Mouse (Mus musculus) liver, embryonic 16.5 days (tissue): Measurements from ENCODE around the gene Dnlz. TPM values are rescaled to one million over a fixed set of nuclear protein-coding genes. Genes with fewer than 3 reads are reported as not detected.

ENCODE experiments used
- ATAC-seq: fragments of 200-750 bp; cut with Nextera tagmentation; 2 replicates; pipeline ENCODE4 v1.8.0; 2017; ENCODE audit warnings: low read depth, mild to moderate bottlenecking, moderate number of reproducible peaks, moderate library complexity
- H3K27ac ChIP-seq: fragments of 300-500 bp; sonication (generic); 2 replicates; pipeline ENCODE4 v1.5.1; 2014; ENCODE audit warnings: mild to moderate bottlenecking, low read length
- H3K27me3 ChIP-seq: fragments of 300-500 bp; sonication (generic); 2 replicates; pipeline ENCODE4 v1.6.1; 2014; ENCODE audit warnings: low read depth, low read length, mixed read lengths; ENCODE audit not compliant: control insufficient read depth, insufficient read depth
- H3K36me3 ChIP-seq: fragments of 300-500 bp; sonication (generic); 2 replicates; pipeline ENCODE4 v1.6.1; 2014; ENCODE audit warnings: mild to moderate bottlenecking; ENCODE audit not compliant: control insufficient read depth, insufficient read depth
- H3K4me1 ChIP-seq: fragments of 300-500 bp; sonication (generic); 2 replicates; pipeline ENCODE4 v1.6.1; 2014; ENCODE audit warnings: low read depth, low read length, mixed read lengths; ENCODE audit not compliant: control insufficient read depth
- H3K4me2 ChIP-seq: fragments of 300-500 bp; sonication (generic); 2 replicates; pipeline ENCODE4 v1.6.1; 2014; ENCODE audit warnings: low read depth, low read length, mixed read lengths
- H3K4me3 ChIP-seq: fragments of 300-500 bp; sonication (generic); 2 replicates; pipeline ENCODE4 v1.5.1; 2014; ENCODE audit warnings: low read depth, mild to moderate bottlenecking, low read length
- H3K9ac ChIP-seq: fragments of 300-500 bp; sonication (generic); 2 replicates; pipeline ENCODE4 v1.6.1; 2014; ENCODE audit warnings: low read depth, low read length
- H3K9me3 ChIP-seq: fragments of 300-500 bp; sonication (generic); replicated peaks from 2 replicates; pipeline ENCODE4 v1.6.1; 2016; ENCODE audit warnings: low read length; ENCODE audit not compliant: control insufficient read depth
- WGBS: fragments of 180-500 bp; shearing (Covaris S2); extraction: QIAGEN DNeasy Blood & Tissue Kit; methylation state at CpG from one replicate; pipeline ENCODE4 v1.1.7; 2014; ENCODE audit not compliant: insufficient replicate concordance; 5-methylcytosine and 5-hydroxymethylcytosine counted together
- polyA plus RNA-seq: library from polyadenylated mRNA; unstranded; fragments of >200 nt; fragmentation: Nextera tagmentation; extraction: Ambion mirVana; gene quantifications from 2 replicates; pipeline ENCODE4 v1.2.1, GENCODE M21; 2015

The Dnlz gene
- polyA plus RNA-seq, 1 experiment from 2014 or later, result 8.0 TPM

DNA sequence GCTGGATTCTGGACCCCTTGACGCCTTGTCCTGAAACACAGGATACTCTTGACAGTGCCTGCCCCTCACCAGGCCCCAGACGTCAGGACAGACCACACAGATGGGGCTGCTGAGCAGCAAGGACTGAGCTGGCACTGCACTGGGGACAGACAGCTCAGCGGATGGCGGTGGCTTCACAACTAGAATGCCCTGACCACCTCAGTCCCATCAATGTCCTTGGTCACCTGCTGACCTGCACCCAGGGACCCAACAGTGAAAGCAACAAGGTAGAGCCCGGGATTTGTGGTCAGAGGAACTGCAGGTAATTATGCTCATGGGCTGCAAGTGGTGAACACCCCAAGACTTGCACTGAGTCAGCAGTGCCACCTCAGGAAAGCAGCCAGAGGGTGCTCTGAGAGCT is 11.1 kb upstream of the Dnlz start:
- 73% methylated on average over 5 of the region's 5 CpGs for WGBS
- H3K4me1 ChIP-seq, result no peaks in the 10 kb centered on the region
- H3K36me3 ChIP-seq, result peaks cover 18% of the 10 kb centered on the region
- no peak for ATAC-seq
- no peaks in the 10 kb centered on the region for H3K9me3 ChIP-seq
- H3K4me3 ChIP-seq, result no peak overlapping the region
- no peak overlapping the region for H3K27ac ChIP-seq
- no peak overlapping the region for H3K9ac ChIP-seq
- H3K27me3 ChIP-seq, result no peaks in the 10 kb centered on the region
- no peak overlapping the region for H3K4me2 ChIP-seq

DNA sequence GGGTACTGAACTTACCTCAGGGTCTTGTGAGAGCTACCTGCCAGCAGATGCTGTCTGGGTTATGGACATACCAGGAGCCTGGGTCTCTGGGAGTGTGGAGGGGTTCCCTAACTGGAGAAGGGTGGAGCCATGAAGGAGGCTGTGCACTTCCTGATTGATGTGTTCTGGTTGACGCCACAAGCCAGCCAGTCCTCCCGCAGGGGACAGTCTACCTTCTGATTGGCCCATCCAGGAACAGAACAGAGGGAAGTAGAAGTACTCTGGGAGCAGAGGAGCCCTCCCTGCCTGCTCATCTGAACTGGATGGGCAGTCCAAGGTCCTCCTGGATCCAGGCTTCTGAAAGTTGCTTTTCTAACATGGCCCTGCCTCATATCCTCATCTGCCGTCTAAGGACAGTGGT is 8.9 kb upstream of the Dnlz start, which contains the start of gene Card9:
Gene Card9 (minus strand): TSS at position 147 of the 400 bp plus-strand sequence.
- Histone ChIP-seq H3K4me2 (peak within 1 kb of the TSS; percentile 39), H3K27me3 (no peaks in the 10 kb centered on the region), H3K36me3 (0 out of 2 replicates have a peak, but pooled peaks cover 6% of the 10 kb centered on the region), H3K9me3 (no peaks in the 10 kb centered on the region), H3K4me3 (peak within 1 kb of the TSS; percentile 44), H3K9ac (0 out of 2 replicates have a peak within 1 kb of the TSS, but pooled peaks have one; percentile 15), H3K4me1 (no peaks in the 10 kb centered on the region), H3K27ac (peak within 1 kb of the TSS; percentile 41; the same call in 1 of the 2 replicates)
- WGBS, result 20% methylated on average over 3 of the region's 3 CpGs
- peak; percentile 37 for ATAC-seq

- 22% methylated on average over 6 of the region's 6 CpGs for WGBS
Measured at GRCm38 (mm10) chr2:26359983-26360382, 8.1 kb upstream of the Dnlz start.

DNA sequence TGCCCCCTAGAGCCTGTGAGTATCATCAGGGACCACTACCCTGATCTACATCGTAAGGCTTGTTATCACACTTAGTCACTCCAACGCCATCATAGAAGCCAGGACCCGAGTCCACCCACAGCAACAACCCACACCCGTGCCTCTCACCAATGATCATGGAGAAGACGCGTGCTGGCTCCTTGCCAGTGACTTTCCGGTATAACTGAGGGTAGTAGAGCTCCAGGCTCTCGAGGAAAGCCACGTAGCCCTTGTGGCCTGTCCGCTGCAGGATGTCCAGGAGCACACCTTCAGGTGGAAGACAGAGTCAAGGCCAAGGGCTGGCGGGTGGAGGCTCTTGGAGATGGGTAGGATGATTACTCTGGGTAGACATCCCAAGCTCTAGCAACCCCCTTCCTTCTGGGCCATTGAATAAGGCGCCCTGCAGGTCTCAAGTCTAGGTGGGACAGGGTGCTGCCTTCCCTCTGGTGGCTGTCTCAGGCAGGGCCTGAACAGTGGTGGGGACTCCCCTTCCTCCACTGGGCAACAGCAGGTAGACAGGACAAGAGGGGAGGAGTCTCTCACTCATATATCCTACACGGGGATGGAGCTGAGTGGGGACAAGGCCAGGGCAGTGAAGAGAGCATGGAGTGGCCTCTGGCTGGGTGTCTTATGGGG is 6.9 kb upstream of the Dnlz start:
- Histone ChIP-seq H3K4me1 (no peaks in the 10 kb centered on the region), H3K4me2 (no peak overlapping the region), H3K4me3 (no peak overlapping the region), H3K36me3 (0 out of 2 replicates have a peak, but pooled peaks cover 2% of the 10 kb centered on the region), H3K27ac (no peak overlapping the region), H3K9me3 (no peaks in the 10 kb centered on the region), H3K9ac (no peak overlapping the region), H3K27me3 (no peaks in the 10 kb centered on the region)
- 66% methylated on average over 13 of the region's 13 CpGs for WGBS
- ATAC-seq, result no peak

More at GRCm38 (mm10) chr2:26359983-26360382, 8.1 kb upstream of the Dnlz start:
- Histone ChIP-seq H3K4me2 (peak overlapping the region; percentile 39; the same call in 1 of the 2 replicates), H3K27me3 (no peaks in the 10 kb centered on the region), H3K4me3 (peak overlapping the region; percentile 44), H3K27ac (peak overlapping the region; percentile 41; the same call in 1 of the 2 replicates), H3K36me3 (0 out of 2 replicates have a peak, but pooled peaks cover 6% of the 10 kb centered on the region), H3K9me3 (no peaks in the 10 kb centered on the region), H3K9ac (0 out of 2 replicates have a peak overlapping the region, but pooled peaks have one; percentile 15), H3K4me1 (no peaks in the 10 kb centered on the region)
- peak; percentile 32; the same call in 1 of the 2 replicates for ATAC-seq

DNA sequence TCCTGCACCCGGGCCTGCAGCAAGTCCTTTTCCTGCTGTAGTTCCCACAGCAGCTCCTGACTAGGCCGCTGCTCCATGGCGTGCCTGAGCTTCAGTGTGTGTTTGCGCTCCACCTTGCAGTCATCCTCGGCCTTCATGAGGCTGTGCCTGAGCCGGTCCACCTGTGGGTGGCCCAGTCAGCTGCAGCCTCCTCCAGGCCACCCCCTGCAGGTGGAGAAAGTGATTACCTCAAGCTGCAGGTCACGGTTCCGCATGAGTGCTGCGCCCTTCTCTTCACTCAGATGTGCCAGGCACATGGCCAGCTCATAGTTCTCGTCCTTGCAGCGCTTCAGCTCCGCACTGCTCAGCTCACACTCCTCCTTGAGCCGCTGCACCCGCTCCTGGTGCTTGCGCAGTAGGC is 5.6 kb upstream of the Dnlz start:
- no peaks in the 10 kb centered on the region for H3K9me3 ChIP-seq
- H3K4me2 ChIP-seq, result no peak overlapping the region
- ATAC-seq, result no peak
- no peaks in the 10 kb centered on the region for H3K36me3 ChIP-seq
- no peak overlapping the region for H3K27ac ChIP-seq
- H3K27me3 ChIP-seq, result no peaks in the 10 kb centered on the region
- H3K4me1 ChIP-seq, result peaks cover 3% of the 10 kb centered on the region
- 71% methylated on average over 15 of the region's 15 CpGs for WGBS
- H3K9ac ChIP-seq, result no peak overlapping the region
- H3K4me3 ChIP-seq, result no peak overlapping the region

DNA sequence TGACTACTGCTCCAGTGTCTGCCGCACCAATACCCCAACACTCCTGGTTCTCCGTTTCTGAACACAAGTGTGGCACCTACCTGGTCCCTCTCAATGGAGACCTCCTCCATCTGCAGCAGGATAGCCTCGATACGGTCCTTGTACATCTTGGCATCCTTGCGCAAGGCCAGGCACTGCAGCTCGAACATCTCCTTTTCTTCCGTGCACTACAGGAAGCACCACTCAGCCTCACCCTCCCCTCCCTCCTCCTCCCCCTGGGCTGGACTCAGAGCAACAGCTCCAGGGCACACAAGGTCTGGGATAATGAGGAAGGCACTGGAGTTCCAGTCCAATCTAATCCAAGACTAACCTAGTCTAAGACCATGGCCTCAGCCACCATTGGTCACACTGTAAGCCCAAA is 4.8 kb upstream of the Dnlz start:
- Histone ChIP-seq H3K4me2 (no peak overlapping the region), H3K27ac (no peak overlapping the region), H3K9me3 (no peaks in the 10 kb centered on the region), H3K4me3 (no peak overlapping the region), H3K27me3 (no peaks in the 10 kb centered on the region), H3K9ac (no peak overlapping the region), H3K36me3 (no peaks in the 10 kb centered on the region), H3K4me1 (peaks cover 5% of the 10 kb centered on the region)
- no peak for ATAC-seq
- WGBS, result 61% methylated on average over 7 of the region's 7 CpGs

DNA sequence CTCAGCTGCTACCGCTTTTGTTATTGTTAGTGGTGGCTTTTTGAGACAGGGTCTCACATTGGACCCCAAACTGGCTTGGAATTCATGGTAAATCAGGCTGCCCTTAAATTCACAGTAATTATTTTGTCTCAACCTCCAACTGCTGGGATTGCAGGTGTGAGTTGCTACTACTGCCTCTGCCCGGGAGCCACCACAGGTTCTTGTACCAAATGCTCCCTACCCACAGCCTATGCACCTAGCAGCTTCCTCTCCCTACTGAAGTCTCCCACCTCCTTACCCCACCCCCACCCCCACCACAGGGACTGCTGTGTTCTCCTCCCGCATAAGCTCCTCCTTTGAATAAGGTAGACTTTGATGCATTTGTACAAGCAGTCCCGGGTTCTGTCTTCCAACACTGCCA is 4.3 kb upstream of the Dnlz start:
- ATAC-seq, result no peak
- Histone ChIP-seq H3K9me3 (no peaks in the 10 kb centered on the region), H3K27ac (no peak overlapping the region), H3K4me3 (no peak overlapping the region), H3K36me3 (no peaks in the 10 kb centered on the region), H3K4me1 (peaks cover 8% of the 10 kb centered on the region), H3K27me3 (no peaks in the 10 kb centered on the region), H3K4me2 (no peak overlapping the region), H3K9ac (no peak overlapping the region)
- 61% methylated on average over 4 of the region's 4 CpGs for WGBS

DNA sequence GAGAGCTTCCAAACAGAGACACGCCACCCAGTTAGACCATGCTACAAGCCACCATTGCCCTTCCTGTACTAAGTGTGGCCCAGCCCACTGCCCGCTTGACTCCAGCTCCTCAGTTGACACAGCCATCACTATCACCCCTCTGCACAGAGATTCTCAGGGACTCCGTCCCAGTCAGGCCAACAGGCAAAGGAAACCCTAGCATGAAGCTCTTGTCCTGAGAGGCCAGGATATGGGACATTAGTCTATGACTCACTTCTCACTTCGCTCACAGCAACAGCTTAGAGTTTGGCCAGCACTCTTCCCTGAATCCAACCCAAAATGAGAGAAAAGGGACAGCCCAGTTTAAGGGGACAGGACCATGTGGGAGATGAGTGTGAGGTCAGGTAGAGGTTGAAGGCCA is 2.5 kb upstream of the Dnlz start:
- Histone ChIP-seq H3K27me3 (no peaks in the 10 kb centered on the region), H3K27ac (no peak overlapping the region), H3K9me3 (no peaks in the 10 kb centered on the region), H3K4me2 (no peak overlapping the region), H3K36me3 (0 out of 2 replicates have a peak, but pooled peaks cover under 1% of the 10 kb centered on the region), H3K9ac (no peak overlapping the region), H3K4me3 (no peak overlapping the region), H3K4me1 (peaks cover 14% of the 10 kb centered on the region)
- ATAC-seq, result no peak
- 79% methylated on average over 4 of the region's 4 CpGs for WGBS
